Mouse (Mus musculus) cortical plate, adult 2 months (tissue): Measurements from ENCODE around the gene Rcan1.

Experiments
- CTCF ChIP-seq: fragments of 200-500 bp; IDR thresholded peaks from 2 replicates; pipeline ENCODE4 v1.5.1; 2011; ENCODE audit warnings: mild to moderate bottlenecking, control low read depth, low read length; ENCODE audit not compliant: insufficient read depth; ENCODE audit errors: extremely low read depth
- POLR2A ChIP-seq: fragments of 200-500 bp; IDR thresholded peaks from 2 replicates; pipeline ENCODE4 v1.6.1; 2011; ENCODE audit warnings: mild to moderate bottlenecking, low read length, control low read depth; ENCODE audit not compliant: insufficient read depth; ENCODE audit errors: extremely low read depth

- no peak for TF ChIP-seq CTCF
- no peak for TF ChIP-seq POLR2A
These were observed 110.0 kb downstream of the Rcan1 start for GRCm38 (mm10) chr16:92360711-92361110.
